Mouse (Mus musculus) erythroid progenitor cell, adult 5-6 weeks (primary cell): ENCODE data around the gene Cfap54. TPM values are rescaled to one million over a fixed set of nuclear protein-coding genes. Genes with fewer than 3 reads are reported as not detected.
A peak's percentile ranks its signal among the peaks of the same experiment; 100 is the strongest.

Source experiments
- ATAC-seq: replicated peaks from 2 replicates; pipeline ENCODE4 v1.8.0; 2016; ENCODE audit warnings: moderate number of reproducible peaks, mild to moderate bottlenecking, moderate TSS enrichment, inconsistent platforms; ENCODE audit not compliant: poor library complexity, low FRiP score, severe bottlenecking
- total RNA-seq, 2 experiments: library from RNA; stranded (forward) in 1 of 2; stranded (reverse) in 1 of 2; fragments of 150-400 nt in 1 of 2; fragments of 186-747, 209-891 nt in 1 of 2; gene quantifications; 2 replicates each; pipeline versions ENCODE4 v1.2.3 to v1.2.4; 2015 to 2017; ENCODE audit warnings: low replicate concordance in 2 of 2

The Cfap54 gene
- total RNA-seq (2015; ENCODE audit: low replicate concordance) (2.2 TPM in 1 of 2 replicates, not detected in the other), total RNA-seq (2017; ENCODE audit: low replicate concordance) (3.6 TPM in 1 of 2 replicates, not detected in the other)

- ATAC-seq = peak; percentile 98
These were observed at the start of gene Cfap54 for GRCm38 (mm10) chr10:93081133-93081779. Cfap54 (minus strand) TSS chr10:93081618.

- ATAC-seq = no peak
These were observed 49.1 kb upstream of the Cfap54 start for GRCm38 (mm10) chr10:93130456-93130940.

GRCm38 (mm10) chr10:93129904-93130455 is 48.6 kb upstream of the Cfap54 start:
- ATAC-seq = no peak

DNA sequence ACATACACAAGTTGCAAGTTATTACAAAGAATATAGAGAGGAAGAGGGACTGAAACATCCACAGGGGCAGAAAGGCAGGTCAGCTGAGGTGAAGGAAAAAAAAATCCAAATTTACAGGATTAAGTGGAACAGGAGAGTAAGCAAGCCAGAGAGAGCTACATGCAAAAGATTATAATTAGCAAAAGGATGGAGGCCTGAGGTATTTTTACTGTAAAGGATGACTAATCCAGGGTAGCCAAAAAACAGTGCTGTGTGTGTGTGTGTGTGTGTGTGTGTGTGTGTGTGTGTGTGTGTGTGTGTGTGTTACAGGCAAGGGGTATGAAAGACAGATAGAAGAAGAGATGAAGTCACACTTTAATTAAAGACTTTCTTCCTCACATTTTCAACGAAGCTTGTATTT is 47.9 kb upstream of the Cfap54 start:
- no peak for ATAC-seq

GRCm38 (mm10) chr10:93128566-93128965 is 47.1 kb upstream of the Cfap54 start:
- ATAC-seq = no peak

- no peak for ATAC-seq
These were observed 44.6 kb upstream of the Cfap54 start for GRCm38 (mm10) chr10:93126025-93126424.

DNA sequence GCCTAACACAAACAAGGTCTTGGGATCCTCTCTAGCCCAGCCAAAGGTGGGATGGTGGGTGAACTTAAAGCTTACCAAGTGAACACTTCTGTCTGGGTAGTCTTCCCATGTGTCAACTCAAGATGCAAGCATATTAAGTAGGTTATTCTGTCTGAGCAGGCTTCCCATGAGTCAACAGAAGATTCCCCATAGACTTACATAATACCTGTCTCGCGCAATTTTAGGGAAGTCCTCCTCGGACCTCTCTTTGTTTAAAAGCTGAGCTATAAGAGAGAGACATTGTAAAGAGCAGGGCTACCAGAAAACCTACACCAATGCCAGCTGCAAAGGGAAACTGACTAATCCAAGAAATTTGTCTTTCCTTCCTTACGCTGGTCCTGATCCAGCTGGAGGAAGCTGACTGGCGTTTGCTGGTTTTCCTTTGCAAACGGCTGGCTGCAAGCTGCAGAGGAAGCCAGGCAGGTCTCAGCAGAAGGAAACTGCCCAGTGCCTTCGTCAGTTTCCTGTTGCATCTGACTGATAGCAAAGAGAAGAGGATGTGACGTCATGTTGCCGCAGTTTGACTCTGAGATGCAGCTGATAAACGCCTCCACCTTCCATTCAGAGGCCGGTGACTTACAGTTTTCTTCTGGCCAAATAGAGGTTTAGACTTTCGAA is 42.7 kb upstream of the Cfap54 start:
- ATAC-seq = peak; percentile 78

DNA sequence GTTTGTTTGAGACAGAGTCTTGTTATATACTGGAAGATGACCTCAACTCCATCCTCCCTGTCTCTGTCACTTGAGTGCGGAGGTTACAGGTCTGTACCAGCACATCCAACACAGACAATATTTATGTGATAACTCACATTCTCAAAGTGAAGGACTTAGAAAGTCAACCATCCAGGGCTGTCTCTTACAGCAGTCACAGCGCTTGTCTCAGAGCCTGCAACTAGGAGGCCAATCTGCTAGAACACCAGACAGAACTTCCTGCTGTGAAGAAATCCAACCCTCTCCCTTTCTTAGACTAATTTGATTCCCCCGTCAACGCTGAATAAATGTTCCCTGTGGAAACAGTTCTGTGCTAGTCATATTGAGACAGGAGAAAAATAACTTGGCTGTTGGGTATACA is 41.9 kb upstream of the Cfap54 start:
- no peak for ATAC-seq

- ATAC-seq = no peak
These were observed 41.2 kb upstream of the Cfap54 start for GRCm38 (mm10) chr10:93122399-93123184.

DNA sequence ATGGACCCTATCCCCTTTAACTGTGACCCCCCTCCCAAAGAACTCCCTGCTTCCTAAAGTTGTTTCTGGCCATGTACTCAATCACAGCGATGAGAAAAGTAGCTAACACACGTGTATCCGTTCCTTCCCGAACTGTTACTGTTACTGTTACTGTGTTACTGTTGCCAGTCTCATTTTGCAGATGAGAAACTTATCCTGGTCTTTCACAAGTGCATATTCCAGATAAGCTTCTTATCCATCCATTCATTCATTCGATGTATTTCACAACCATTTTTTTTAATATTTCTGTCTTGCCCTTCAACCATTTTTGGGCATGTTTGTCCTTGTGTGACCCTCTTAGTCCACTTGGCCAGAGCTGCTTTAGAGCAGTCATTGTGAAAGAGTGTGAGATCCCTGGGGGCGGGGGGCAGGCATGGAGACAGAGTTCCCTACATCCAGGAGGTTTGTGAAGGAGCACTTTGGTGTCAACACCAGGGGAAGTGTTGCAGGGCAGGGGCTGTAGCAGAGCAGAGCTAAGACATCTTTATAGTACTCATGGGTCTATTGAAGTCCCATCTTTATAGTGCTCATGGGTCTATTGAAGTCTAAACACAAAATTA is 39.9 kb upstream of the Cfap54 start:
- ATAC-seq = peak; percentile 58

GRCm38 (mm10) chr10:93119809-93120208 is 38.4 kb upstream of the Cfap54 start:
- no peak for ATAC-seq

DNA sequence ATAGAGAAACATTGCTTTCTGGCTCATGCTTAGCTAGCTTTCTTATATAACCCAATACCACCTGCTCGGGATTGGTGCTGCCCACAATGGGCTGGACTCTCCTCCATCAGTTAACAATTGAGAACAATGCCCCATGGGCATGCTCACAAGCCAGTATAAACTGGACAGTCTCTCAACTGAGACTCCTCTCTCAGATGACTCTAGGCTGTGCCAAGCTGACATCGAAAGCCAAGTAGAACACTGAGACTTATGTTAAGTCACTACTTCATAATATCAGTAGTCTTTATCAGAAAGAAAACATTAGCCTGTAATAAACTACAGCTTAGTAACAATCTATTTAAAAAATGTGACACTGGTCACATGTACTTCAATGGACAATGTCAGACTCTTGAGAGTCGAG is 35.2 kb upstream of the Cfap54 start:
- ATAC-seq = no peak

- ATAC-seq = no peak
These were observed 34.3 kb upstream of the Cfap54 start for GRCm38 (mm10) chr10:93115743-93116142.

DNA sequence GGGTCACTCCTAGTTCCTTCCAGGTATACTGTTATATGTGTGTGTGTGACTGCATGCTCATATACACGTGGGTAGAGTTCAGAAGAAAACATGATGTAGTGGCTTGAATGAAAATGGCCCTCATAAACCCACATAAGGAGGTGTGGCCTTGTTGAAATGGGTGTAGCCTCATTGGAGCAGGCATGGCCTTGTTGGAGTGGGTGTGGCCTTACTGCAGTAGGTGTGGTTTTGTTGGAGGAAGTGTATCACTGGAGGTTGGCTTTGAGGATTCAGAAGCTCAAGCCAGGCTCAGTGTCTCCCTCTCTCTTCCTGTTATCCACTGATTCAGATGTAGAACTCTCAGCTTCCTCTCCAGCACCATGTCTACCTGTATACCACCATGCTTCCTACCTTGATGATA is 33.4 kb upstream of the Cfap54 start:
- ATAC-seq = peak; percentile 91

- no peak for ATAC-seq
These were observed 32.5 kb upstream of the Cfap54 start for GRCm38 (mm10) chr10:93113968-93114367.

DNA sequence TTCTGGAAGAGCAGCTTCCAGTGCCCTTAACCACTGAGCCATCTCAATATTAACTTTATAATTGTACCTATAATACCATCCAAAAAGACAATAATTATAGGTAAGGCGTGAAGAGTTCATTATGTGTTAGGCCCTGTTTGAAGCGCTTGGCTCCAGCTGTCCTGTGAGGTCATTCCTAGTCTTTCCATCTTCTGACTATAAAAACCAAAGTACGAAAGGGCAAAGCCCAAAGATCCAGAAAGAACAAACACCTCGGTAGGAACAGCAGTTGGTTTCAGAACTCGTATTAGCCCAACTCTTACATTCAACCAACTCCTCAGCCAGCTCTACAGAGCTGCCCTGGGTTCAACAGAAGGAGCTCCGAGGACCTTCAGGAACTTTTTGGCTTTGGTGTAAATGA is 30.6 kb upstream of the Cfap54 start:
- ATAC-seq = no peak

DNA sequence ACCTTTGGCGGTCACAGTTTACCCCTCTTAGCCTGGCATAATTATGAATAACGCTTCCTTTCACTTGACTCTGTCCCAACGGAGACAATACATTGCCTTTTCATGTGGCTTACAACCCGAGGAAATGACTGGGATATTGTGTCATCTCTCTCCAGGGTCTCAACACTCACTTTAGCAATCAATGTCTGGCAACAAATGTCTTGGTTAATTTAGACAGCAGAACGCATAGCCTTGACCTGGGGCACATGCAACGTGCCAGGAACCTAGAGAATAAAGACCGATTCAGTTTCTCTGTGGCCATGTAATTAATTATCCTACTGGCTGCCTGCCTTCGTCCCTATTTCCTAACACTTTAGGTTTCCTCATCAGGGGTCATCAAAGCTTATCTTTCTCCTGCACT is 30.0 kb upstream of the Cfap54 start:
- no peak for ATAC-seq

GRCm38 (mm10) chr10:93105358-93105757 is 23.9 kb upstream of the Cfap54 start:
- ATAC-seq = no peak

GRCm38 (mm10) chr10:93104357-93104756 is 22.9 kb upstream of the Cfap54 start:
- no peak for ATAC-seq

GRCm38 (mm10) chr10:93103676-93104075 is 22.3 kb upstream of the Cfap54 start:
- no peak for ATAC-seq
